Mouse (Mus musculus) inflammation-experienced regulatory T-cells, adult 16 weeks (primary cell): ENCODE data around the gene Cltc. TPM values are rescaled to one million over a fixed set of nuclear protein-coding genes. Genes with fewer than 3 reads are reported as not detected.

Experiments used
- polyA plus RNA-seq: library from polyadenylated mRNA; unstranded; fragments of 100-300 nt; shearing (Covaris generic); gene quantifications from one replicate; pipeline ENCODE4 v1.2.1, GENCODE M21; 2017

Cltc gene
- 204 TPM for polyA plus RNA-seq

DNA sequence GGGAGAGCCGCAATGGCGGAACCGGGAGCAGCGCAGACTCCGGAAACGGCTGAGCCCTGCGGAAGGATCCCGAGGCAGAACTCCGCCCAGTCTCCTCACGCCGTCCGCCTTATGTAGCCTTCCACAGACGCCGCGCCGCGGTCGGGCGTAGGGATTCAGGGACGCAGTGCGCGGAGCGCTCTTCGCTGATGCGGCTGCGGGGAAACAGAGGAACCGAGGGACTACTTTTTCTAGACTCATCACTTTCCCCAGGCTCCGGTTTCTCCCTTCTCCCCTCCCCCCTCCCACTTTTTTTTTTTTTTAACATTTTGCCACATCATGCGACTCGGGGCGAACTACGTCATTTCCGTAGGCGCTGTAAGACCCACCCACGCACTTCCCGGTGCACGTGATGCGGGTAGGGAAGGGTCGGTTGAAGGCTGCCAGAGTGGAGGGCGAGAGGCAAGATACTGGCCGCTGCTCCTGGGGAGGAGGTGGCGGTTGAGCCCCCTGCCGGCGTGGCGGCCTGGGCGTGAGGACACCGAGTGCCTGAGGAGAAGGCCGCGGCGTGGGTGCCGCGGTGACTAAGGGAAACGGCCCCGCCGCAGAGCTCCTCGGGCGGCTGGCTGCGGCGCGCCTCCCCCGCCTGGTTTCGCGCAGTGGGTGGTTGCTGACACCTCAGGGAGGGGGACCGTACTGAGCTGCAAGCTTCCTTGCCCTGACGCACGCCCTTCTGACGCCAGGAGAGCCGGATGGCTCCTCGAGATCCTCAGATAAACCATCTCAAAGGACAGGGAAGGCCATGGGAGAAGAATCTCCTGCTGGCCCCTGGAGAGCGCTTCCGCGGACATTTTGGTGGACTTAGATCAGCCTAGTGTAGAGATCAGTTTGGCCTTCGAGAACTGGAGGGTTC lies at the start of gene Cltc:
Cltc (minus strand) TSS at position 86 of the 892 bp plus-strand sequence.

DNA sequence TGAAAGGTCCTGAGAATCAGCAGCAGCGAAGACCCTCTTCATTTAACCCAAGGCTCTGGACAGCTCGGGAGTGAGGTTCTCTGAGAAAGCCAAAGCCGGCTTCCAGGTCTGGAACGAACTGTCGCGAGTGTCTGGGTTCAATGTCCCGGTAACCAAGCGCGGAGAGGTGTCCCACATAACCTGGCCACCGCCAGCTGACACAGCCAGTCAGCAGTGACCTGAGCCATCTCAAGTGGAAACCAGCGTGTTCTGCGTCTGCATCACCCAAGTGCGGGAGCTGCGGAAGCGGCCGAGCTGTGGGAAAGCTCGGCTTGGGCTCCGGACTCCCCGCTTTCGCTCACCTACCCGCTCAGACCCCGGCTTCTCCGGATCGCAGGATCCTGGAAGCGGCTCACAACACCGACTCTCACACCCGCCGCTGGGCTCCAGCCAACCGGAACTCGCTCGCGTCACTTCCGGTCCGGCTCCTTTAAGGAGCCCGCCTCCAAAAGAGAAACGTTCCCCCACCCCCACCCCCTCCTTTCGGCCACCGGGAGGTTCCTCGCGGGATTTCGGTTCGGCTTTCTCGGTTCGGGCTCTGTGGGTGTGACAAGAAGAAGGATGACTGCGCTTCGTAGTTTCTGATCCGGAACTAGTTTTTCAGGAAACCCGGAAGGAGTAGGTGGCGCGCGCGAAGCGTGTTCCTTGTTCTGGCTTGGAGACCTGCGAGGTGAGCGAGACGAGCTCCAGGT lies 73.8 kb downstream of the Cltc start, which contains the start of the genes Vmp1 and Ptrh2:
Vmp1 (minus strand) TSS at position 442 of the 731 bp plus-strand sequence.
Ptrh2 (plus strand) TSS at position 591 of the 731 bp plus-strand sequence.

Other genes with a start within 250 kb of the Cltc start
- 58.6 TPM for gene Rps6kb1, start 212.8 kb downstream of the Cltc start, polyA plus RNA-seq
- gene Tubd1, start 212.6 kb downstream of the Cltc start, polyA plus RNA-seq = 8.3 TPM
- gene Vmp1, start 73.7 kb downstream of the Cltc start, polyA plus RNA-seq = 224 TPM
- gene Ptrh2, start 73.6 kb downstream of the Cltc start, polyA plus RNA-seq = 12.0 TPM
- 43.6 TPM for gene Dhx40, start 50.2 kb upstream of the Cltc start, polyA plus RNA-seq
- 3.4 TPM for gene Ypel2, start 236.1 kb upstream of the Cltc start, polyA plus RNA-seq